Mouse (Mus musculus) C2C12 (cell line): ENCODE measurements around the gene Ncan.

Source experiments
- CEBPB ChIP-seq: IDR thresholded peaks from one replicate; pipeline ENCODE4 v1.6.1; 2011; ENCODE audit warnings: low read depth, mild to moderate bottlenecking, control low read depth, moderate library complexity
- CTCF ChIP-seq: IDR thresholded peaks from one replicate; pipeline ENCODE4 v1.5.1; 2011; ENCODE audit not compliant: control insufficient read depth, insufficient read depth, insufficient read length
- MYOD1 ChIP-seq: IDR thresholded peaks from one replicate; pipeline ENCODE4 v1.6.1; 2011; ENCODE audit warnings: low read depth; ENCODE audit not compliant: control insufficient read depth, insufficient read length
- MYOG ChIP-seq: IDR thresholded peaks from one replicate; pipeline ENCODE4 v1.6.1; 2011; ENCODE audit not compliant: control insufficient read depth, insufficient read length; ENCODE audit errors: extremely low read depth
- USF1 ChIP-seq: IDR thresholded peaks from one replicate; pipeline ENCODE4 v1.6.1; 2011; ENCODE audit warnings: low read depth, mild to moderate bottlenecking, control low read depth, moderate library complexity

DNA sequence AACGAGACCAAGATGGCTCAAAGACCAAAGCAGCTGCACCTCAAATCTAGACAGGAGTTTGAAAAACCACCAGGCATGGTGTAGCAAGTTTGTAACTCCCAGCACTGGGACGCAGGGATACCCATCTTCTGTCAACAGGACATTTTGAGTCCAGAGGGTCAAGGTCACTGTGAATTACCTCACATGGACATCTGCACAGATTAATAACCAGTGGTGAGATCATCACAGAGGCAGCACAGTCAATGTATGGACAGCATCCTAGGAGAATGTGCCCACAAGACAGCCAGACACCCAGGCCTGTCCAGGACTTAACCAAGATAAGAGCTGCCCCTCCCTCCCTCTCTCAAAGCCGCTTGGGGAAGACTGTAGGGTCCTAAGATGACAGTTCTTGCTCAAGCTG, 49.4 kb upstream of the Ncan start:
- TF ChIP-seq MYOG (no peak), CTCF (no peak), MYOD1 (no peak), CEBPB (no peak), USF1 (no peak)
